Mouse (Mus musculus): ENCODE data around the gene Atmin. TPM values are rescaled to one million over a fixed set of nuclear protein-coding genes. Genes with fewer than 3 reads are reported as not detected.

Atmin gene
- polyA plus RNA-seq (2015; fragmentation: Illumina TruSeq; extraction: RNeasy Lipid Tissue Mini Kit (QIAGEN cat#74804); ENCODE audit: insufficient read depth, low read depth, low replicate concordance), result 2.3 TPM

GRCm38 (mm10) chr8:116943161-116943554, at the start of gene Atmin:
TSS of gene Atmin (plus strand) at chr8:116943393.

GRCm38 (mm10) chr8:116921337-116922059, 21.7 kb upstream of the Atmin start, which contains the start of the genes Cmc2 and Cenpn:
TSS of gene Cmc2 (minus strand) at chr8:116921455.
TSS of gene Cenpn (plus strand) at chr8:116921730.

GRCm38 (mm10) chr8:116978631-116979256, 35.6 kb downstream of the Atmin start, which contains the start of gene 1700030J22Rik:
TSS of gene 1700030J22Rik (minus strand) at chr8:116978959.

GRCm38 (mm10) chr8:116993095-116993867, 50.1 kb downstream of the Atmin start, which contains the start of gene Gcsh:
TSS of gene Gcsh (minus strand) at chr8:116993537.

Other genes starting within 250 kb of the Atmin start
- gene Cdyl2, start 210.4 kb upstream of the Atmin start, polyA plus RNA-seq (2015; fragmentation: Illumina TruSeq; extraction: RNeasy Lipid Tissue Mini Kit (QIAGEN cat#74804); ENCODE audit: insufficient read depth, low read depth, low replicate concordance), result 0.44 TPM
- 8.6 TPM for gene Cmc2, start 21.9 kb upstream of the Atmin start, polyA plus RNA-seq (2015; fragmentation: Illumina TruSeq; extraction: RNeasy Lipid Tissue Mini Kit (QIAGEN cat#74804); ENCODE audit: insufficient read depth, low read depth, low replicate concordance)
- not detected for gene Cenpn, start 21.7 kb upstream of the Atmin start, polyA plus RNA-seq (2015; fragmentation: Illumina TruSeq; extraction: RNeasy Lipid Tissue Mini Kit (QIAGEN cat#74804); ENCODE audit: insufficient read depth, low read depth, low replicate concordance)
- 0.44 TPM for gene 1700030J22Rik, start 35.6 kb downstream of the Atmin start, polyA plus RNA-seq (2015; fragmentation: Illumina TruSeq; extraction: RNeasy Lipid Tissue Mini Kit (QIAGEN cat#74804); ENCODE audit: insufficient read depth, low read depth, low replicate concordance)
- gene Gcsh, start 50.1 kb downstream of the Atmin start, polyA plus RNA-seq (2015; fragmentation: Illumina TruSeq; extraction: RNeasy Lipid Tissue Mini Kit (QIAGEN cat#74804); ENCODE audit: insufficient read depth, low read depth, low replicate concordance), result 16.5 TPM
- 4.4 TPM for gene Pkd1l2, start 139.1 kb downstream of the Atmin start, polyA plus RNA-seq (2015; fragmentation: Illumina TruSeq; extraction: RNeasy Lipid Tissue Mini Kit (QIAGEN cat#74804); ENCODE audit: insufficient read depth, low read depth, low replicate concordance)
- 0.35 TPM for gene Bco1, start 152.5 kb downstream of the Atmin start, polyA plus RNA-seq (2015; fragmentation: Illumina TruSeq; extraction: RNeasy Lipid Tissue Mini Kit (QIAGEN cat#74804); ENCODE audit: insufficient read depth, low read depth, low replicate concordance)
- gene Gan, start 214.7 kb downstream of the Atmin start, polyA plus RNA-seq (2015; fragmentation: Illumina TruSeq; extraction: RNeasy Lipid Tissue Mini Kit (QIAGEN cat#74804); ENCODE audit: insufficient read depth, low read depth, low replicate concordance), result 1.2 TPM